Mouse (Mus musculus) bone marrow, adult 2 months (tissue): ENCODE results near the gene Gprc5c.

Experiments
- CTCF ChIP-seq: fragments of 200-500 bp; IDR thresholded peaks from 2 replicates; pipeline ENCODE4 v1.5.1; 2011; ENCODE audit warnings: low read length, control low read depth; ENCODE audit not compliant: control insufficient read depth, insufficient read depth
- POLR2A ChIP-seq: fragments of 200-500 bp; IDR thresholded peaks from 2 replicates; pipeline ENCODE4 v1.6.1; 2011; ENCODE audit warnings: low read depth, mild to moderate bottlenecking, control low read depth, low read length, borderline replicate concordance; ENCODE audit not compliant: control insufficient read depth

DNA sequence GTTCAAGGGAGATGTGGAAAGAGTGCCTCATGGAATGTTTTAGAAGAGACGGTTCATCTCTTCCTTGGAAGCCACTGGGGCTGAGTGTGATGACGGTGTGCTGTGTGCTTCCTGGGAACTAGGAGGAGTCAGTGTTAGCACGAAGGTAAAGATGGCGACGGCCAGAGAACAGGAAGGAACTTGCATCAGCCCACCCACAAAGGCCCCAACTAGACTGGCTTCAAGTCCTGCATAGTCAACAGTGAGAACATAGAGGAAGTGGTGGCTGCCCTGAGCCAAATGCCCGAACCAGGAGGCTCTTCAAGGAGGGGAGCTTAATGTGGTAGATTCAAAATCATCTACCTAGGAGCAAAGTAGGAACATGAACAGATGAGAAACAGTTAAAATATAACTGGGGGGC is 66.2 kb downstream of the Gprc5c start:
- TF ChIP-seq CTCF (no peak), POLR2A (no peak)
